Mouse (Mus musculus) myocyte (in vitro differentiated cells): ENCODE data around the gene Add3.

Experiments used
- E2F4 ChIP-seq: IDR thresholded peaks from one replicate; pipeline ENCODE4 v1.6.1; 2011; ENCODE audit warnings: mild to moderate bottlenecking, control low read depth, moderate library complexity; ENCODE audit not compliant: insufficient read depth
- MAX ChIP-seq: IDR thresholded peaks from one replicate; pipeline ENCODE4 v1.6.1; 2011; ENCODE audit warnings: low read depth, mild to moderate bottlenecking, control low read depth
- MYOD1 ChIP-seq, 3 experiments: IDR thresholded peaks; one replicate each; pipeline ENCODE4 v1.6.1; 2011; ENCODE audit warnings: control low read depth in 2 of 3, low read depth in 2 of 3, mild to moderate bottlenecking in 2 of 3, moderate library complexity in 1 of 3; ENCODE audit not compliant: insufficient read length in 2 of 3, control insufficient read depth in 1 of 3
- MYOG ChIP-seq, 3 experiments: IDR thresholded peaks; one replicate each; pipeline ENCODE4 v1.6.1; 2011; ENCODE audit warnings: control low read depth in 2 of 3, low read depth in 2 of 3, mild to moderate bottlenecking in 2 of 3; ENCODE audit not compliant: insufficient read length in 2 of 3, control insufficient read depth in 1 of 3, insufficient read depth in 1 of 3
- POLR2A ChIP-seq: IDR thresholded peaks from one replicate; pipeline ENCODE4 v1.6.1; 2011; ENCODE audit warnings: low read depth, mild to moderate bottlenecking, control low read depth, moderate library complexity; ENCODE audit not compliant: insufficient read length
- POLR2AphosphoS2 ChIP-seq: IDR thresholded peaks from one replicate; pipeline ENCODE4 v1.6.1; 2011; ENCODE audit warnings: low read depth, control low read depth; ENCODE audit not compliant: insufficient read length
- SRF ChIP-seq: IDR thresholded peaks from one replicate; pipeline ENCODE4 v1.6.1; 2011; ENCODE audit warnings: low read depth; ENCODE audit not compliant: control insufficient read depth, insufficient read length
- TCF12 ChIP-seq: IDR thresholded peaks from one replicate; pipeline ENCODE4 v1.6.1; 2011; ENCODE audit warnings: mild to moderate bottlenecking, control low read depth; ENCODE audit not compliant: poor library complexity, insufficient read depth, severe bottlenecking
- TCF3 ChIP-seq: IDR thresholded peaks from one replicate; pipeline ENCODE4 v1.6.1; 2011; ENCODE audit warnings: low read depth, control low read depth; ENCODE audit not compliant: insufficient read length
- USF1 ChIP-seq: IDR thresholded peaks from one replicate; pipeline ENCODE4 v1.6.1; 2011; ENCODE audit warnings: low read depth, mild to moderate bottlenecking, control low read depth, moderate library complexity

DNA sequence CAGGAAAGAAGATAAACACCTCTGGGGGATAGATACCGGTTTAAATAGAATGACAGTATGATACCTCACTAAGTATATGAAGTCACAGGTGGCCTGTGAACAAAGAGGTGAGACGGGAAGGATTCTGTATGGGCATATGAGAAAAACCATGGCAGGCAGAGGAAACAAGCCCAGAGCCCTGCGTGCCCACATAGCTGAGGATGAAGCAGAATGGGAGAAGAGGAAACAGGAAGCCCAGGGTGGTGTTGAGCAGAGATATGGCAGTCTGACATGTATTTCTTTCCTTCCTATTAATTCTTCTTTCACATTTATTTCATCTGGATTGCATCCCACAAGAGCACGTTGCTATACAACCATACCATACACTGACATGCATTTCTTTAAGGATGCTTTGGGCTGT, 12.9 kb downstream of the Add3 start:
- TF ChIP-seq MYOD1 (IDR thresholded peaks at IDR 0.05; ENCODE audit: control insufficient read depth in 1 of 3, insufficient read length in 2 of 3, low read depth in 2 of 3) = no peak
- TF ChIP-seq MAX = no peak
- no peak for TF ChIP-seq E2F4
- no peak for TF ChIP-seq SRF
- no peak for TF ChIP-seq POLR2A
- no peak for TF ChIP-seq USF1
- no peak for TF ChIP-seq MYOG (IDR thresholded peaks at IDR 0.05; ENCODE audit: control insufficient read depth in 1 of 3, insufficient read depth in 1 of 3, insufficient read length in 2 of 3, low read depth in 2 of 3)
- no peak for TF ChIP-seq POLR2AphosphoS2
- no peak for TF ChIP-seq TCF12
- no peak for TF ChIP-seq TCF3
